Mouse (Mus musculus) embryo, embryonic 10.5 days (tissue): ENCODE data around the gene Srebf2.

Source experiments
- DNase-seq: peaks from one replicate; pipeline ENCODE4 v3.0.0-alpha.2; 2015; ENCODE audit warnings: low spot score

Srebf2 gene

DNA sequence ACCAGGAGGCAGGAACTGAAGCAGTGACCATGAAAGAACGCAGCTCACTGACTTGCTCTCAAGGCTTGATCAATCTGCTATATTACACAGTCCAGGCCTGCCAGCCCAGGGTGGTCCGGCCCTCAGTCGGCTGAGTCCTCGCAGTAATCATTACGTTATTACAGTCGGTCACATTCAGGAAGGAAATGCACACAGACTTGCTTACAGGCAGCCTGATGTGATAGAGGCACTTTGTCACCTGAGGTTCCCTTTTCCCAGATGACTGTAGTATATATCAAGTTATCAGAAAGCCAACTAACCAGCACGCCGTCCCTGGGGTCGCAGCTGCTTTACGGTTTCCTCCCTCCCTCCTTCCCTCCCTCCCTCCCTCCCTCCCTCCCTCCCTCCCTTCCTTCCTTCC, 9.9 kb downstream of the Srebf2 start:
- no peak for DNase-seq

DNA sequence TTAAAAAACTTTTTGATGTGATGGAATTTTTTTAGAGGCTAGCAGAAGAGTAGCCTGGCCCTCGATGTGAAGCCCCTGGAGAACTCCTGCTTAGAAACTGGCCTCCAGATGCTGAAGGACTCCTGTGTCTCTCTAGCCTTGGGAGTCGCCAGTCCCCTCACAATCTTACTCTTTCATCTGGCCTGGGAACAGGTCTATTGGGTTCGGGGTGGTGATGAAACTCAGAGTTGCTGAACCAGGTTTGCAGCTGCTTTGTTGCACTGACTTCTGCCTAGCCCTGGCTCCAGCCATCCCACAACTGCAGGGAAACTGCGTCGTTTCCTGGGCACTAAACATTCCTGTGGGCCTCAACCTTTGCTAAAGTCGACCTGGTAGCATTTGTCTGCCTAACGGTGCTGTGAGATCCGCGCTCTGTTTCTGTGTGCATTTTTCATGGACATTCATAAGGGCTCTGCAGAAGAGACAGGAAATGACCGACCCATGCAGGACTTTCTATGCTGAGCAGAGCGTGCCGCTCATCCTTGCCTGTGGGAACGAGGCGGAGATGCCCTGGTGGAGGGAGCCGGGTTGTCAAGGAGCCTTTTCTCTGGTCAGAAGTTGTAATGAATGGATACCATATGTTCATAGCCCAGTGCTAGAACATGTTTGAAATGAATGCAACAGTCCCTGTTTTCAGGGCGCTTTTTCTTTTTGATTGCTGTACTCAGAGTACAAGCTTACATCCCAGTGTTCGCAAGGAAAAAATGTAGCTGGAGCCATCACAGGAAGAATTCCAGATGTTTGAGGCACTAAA, 11.5 kb downstream of the Srebf2 start:
- DNase-seq = peak; percentile 26

DNA sequence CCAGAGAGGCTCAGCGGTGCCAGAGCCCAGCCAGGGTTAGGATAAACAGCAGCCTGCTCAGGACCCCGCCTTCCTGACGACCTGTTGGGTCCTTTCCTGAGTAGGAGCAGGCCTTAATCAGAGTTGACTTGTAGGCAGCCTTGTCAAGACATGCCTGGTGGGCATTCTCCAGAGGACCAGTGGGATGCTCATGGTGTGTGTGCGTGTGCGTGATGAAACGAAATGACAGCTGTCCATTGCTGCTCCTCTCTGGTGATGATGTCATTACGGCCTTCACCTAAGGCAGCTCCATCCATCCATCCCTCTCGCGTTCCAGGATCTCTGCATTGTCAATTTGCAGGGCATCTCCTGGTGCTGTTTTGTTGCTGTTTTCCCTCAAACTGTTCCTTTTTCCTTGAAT, 12.5 kb downstream of the Srebf2 start:
- DNase-seq = no peak

DNA sequence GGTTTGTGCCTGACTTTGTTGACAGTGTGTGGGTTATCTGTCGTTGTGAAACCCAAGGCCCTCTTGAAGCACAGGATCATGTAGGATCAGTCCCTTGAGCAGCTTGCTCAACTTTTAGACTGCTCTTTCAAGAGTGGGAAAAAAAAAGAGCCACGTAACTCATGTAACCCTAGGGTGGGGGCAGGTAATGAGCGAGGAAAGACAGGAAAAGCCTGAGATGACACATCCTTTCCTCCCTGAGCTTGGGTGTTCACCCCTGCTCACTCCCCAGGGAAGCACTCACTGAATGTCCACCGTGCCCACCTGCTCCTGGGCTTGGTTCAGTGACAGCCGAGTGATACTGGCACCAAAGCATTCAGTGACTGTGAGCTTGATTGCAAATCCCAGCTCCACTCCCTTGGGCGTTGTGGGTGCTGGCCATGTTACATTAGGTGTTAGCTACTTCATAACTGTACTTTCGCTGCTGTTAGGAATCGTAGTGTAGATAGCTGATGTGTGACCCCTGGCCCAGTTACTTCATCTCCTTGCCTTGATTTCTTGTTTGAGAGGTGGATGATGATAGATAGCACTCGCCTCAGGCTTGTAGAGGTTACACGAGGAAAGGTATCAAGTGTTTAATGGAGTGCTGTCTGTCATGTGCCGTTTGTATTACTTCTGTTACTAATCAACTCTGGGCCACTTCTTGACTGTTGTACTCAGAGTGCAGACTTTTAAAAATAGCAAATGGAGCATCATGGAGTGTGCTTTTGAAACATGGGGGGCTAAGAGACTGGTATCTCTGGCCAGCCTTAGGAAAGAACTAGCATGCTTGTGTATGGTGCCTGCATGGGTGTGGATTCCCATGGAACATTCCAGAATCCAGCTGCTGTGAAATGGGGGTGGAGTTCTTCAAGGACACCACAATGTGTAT, 14.0 kb downstream of the Srebf2 start:
- DNase-seq = no peak

DNA sequence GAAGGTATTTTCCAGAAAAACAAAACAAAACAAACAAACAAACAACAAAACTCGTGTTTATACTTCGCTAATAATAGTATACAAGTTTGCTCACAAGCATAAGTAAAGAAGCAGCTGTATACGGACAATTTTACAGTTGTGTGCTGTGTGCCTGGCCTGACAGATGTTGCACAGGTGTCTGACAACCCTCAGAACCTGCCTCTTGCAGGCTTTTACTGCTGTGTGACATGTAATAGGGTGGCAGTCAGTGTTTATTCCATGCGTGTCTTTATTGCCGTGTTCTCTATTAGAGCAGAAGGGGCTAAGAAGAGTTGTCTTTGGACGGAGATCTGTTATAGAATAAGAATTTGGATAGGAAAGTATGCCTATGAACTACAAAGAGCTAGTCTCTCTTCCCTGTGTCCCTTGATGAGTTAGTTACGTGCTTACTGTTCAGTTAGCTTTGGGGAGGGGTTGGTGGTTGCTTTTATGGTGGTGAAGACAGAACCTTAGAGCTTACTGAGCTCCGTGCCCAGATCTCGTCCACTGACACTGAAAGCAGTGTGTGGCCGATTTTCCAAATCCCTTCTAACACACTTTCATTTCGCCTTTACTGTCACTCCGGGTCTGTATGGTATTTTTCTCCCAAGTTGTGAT, 15.1 kb downstream of the Srebf2 start:
- DNase-seq = no peak

DNA sequence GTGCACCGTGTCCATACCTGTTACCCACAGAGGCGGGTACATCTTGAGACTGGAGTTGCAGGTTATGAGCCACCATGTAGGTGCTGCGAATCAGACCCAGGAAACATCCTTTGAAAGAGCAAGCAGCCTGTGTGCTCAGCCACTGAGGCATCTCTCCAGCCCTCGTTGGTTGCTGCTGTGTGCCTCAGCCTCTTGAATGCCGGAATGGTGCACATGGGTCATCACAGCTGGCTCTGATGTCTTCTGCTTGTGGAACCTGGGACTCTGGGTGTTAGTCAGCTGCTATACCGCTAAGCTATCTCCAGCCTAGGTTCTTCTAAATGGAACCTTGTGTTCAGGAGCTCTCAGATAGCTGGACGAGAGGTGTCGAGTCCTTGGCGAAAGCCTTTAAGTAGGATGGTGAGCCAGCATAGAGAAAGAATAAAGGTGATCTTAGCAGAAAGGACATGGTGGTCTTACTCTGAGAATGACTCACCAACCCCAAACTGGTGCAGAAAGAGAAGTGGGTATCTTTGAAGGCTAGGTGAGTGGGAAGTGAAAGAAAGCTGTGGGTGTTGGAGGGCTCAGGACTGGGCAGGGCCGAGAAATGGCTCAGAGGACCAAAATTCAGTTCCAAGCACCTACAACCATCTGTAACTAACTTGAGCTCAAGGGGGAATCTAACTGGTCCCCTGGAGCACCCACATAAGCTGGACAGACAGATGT, 16.5 kb downstream of the Srebf2 start:
- no peak for DNase-seq

DNA sequence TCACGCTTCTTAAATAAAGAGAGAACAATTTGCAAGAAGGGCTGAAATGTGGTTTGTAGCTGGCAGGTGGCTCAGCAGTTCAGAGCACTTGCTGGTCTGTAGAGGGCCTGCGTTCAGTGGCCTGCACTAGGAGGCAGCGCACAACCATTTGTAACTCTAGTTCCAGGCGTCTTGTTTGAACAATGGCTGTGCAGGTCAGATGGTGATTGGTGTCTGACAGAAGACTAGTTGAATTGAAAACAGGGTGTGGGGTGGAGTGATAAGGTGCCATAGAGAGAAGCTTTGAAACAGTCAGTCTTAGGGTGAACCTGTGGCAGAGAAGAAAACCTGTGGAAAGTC, 17.0 kb downstream of the Srebf2 start:
- DNase-seq = no peak

DNA sequence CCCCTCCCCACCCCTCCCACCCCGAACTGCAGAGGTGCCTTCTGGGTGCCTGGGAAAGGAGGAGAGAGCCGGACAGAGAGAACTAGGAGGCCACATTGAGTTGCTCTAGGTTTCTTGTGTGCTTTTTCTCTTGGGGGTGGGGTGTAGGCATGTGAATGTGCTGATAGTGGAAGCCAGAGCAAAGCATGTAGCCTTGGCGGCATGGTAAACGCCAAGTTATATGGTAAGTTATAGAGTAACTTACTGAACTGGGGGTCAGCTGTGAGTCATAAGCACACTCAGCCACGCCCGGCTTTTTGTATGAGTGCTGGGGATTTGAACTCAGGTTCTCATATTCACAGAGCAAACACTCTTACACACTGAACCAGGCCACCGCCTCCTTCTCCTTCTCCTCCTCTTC, 17.5 kb downstream of the Srebf2 start:
- DNase-seq = no peak

DNA sequence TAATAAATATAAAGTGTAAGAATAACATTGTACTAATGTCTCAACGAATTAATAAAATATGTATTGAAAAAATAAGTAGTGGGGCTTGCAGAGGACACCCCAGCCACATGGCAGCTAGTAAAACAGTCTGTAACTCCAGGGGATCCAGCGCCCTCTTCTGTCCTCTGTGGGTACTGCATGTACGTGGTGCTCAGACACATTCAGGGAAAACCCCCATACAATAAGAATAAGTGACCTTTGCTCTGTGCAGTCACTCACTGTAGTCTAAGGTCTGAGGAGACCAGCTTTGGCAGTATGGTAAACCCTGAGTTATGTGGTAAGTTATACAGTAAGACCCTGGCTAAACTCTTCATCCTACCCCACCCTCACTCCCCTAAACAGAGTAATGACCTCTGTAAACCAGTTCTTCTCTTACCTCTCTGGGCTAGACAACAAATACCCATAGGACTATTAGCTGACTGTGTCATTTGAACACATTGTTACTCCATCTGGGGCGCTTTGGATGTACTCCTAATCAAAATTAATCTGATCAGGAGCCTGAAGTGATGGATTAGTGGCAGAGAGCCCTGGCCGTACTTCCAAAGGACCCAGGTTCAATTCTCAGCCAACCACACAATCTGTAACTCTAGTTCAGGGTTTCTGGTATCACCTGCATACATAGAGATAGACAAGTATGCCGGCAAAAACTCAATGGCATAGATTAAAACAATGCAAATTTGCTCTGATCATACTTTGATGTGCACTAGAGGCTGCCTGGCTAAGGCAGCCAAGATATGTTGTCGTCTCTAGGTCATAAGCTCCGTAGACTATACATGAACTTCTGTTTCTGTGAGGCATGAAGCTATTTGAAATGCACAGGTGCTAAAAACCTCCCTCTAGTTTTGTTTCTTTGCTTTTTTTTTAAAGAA, 18.6 kb downstream of the Srebf2 start:
- peak; percentile 86 for DNase-seq

DNA sequence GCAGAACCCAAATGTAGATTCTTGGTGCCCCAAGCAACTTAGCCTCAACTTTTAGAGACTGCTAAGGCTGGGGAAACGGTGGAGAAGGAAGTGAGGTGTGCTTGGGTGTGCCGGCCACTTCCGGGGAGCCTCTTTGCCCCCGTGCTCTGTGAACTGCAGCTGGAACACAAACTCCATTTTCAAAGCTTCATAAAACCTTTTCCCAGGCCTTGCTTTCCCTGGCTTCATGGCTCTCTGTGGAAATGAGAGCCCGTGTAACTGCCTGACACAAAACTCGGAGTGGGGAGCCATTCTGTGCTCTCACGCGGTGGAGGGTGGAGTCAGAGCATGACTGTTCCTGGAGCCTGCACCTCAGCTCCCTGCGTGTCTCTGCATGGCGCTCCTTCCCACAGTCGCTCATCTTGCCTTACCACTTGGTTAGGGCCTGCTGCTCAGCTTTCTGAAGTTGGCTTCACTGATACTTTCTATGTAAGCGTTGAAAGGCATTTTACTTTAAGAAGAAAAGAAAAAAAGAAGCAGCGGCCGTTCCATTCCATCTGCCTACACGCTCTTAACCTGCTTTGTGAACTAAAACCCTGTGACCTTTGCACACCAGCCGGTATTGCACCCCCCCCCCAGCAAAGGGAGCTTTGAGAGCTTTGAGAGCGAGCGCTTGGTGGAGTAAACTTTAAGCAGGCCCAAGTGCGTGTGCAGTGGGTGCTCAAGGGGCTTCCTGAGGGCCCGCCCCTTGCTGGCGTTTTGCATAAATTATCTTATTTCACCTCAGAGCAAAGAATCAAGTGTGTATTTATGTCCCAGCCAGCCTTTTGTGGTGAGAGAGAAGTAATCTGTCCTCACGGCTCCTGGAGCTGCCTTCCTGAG, 19.5 kb downstream of the Srebf2 start:
- no peak for DNase-seq

DNA sequence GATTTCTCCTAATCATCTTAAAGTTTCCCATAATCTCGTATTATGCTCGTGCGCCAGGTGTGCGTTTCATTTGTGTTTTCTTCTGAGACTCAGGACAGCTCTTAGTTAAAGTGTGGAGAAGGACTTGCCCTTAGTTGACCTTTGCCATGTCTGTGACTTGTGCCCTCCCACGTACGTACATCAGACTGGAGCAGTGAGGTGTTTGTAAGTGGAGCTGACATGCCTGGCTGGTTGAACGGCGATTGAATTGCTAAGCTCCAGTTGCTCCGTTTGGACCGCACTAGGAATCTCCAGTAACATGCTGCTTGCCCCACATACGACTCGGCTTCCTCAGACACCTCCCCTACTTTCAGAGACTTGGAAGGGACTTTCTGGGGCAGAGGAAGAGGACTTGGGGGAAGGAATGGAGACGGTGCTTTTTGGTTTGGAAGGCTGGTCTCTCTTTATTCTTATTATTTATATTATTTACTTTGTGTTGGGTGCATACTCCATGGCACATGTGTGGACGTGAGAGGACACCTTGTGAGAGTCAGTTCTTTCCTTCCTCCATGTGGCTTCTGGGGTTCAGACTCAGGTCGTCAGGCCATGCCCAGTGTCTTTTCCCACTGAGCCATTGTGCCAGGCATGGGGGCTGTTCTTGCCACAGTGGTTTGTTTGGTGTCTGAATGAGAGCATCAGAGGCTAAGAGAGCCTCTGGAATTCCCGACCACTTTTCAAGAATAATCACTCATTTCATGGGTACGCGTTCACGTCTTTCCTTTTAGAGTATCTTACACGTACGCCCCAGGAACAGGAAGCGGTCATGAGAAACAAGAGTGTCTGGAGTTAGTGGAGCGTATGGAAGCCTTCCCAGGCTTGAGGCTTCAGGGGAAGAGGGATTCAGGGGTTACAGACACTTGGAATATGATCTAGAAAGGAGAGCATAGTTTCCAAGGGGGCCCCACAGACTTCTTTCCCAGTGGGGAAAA, 20.5 kb downstream of the Srebf2 start:
- DNase-seq = no peak

DNA sequence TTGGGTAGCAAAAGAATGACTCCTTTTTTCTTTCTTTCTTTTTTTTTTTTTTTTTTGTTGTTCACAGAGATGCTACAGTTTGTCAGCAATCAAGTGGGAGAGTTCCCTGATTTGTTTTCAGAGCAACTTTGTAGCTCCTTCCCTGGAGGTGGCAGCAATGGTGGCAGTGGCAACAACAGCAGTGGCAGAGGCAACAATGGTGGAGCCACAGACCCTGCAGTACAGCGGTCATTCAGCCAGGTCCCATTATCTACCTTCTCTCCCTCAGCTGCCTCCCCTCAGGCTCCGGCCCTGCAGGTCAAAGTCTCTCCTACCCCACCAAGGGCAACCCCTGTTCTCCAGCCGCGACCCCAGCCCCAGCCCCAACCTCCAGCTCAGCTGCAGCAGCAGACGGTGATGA, 22.7 kb downstream of the Srebf2 start:
- no peak for DNase-seq

DNA sequence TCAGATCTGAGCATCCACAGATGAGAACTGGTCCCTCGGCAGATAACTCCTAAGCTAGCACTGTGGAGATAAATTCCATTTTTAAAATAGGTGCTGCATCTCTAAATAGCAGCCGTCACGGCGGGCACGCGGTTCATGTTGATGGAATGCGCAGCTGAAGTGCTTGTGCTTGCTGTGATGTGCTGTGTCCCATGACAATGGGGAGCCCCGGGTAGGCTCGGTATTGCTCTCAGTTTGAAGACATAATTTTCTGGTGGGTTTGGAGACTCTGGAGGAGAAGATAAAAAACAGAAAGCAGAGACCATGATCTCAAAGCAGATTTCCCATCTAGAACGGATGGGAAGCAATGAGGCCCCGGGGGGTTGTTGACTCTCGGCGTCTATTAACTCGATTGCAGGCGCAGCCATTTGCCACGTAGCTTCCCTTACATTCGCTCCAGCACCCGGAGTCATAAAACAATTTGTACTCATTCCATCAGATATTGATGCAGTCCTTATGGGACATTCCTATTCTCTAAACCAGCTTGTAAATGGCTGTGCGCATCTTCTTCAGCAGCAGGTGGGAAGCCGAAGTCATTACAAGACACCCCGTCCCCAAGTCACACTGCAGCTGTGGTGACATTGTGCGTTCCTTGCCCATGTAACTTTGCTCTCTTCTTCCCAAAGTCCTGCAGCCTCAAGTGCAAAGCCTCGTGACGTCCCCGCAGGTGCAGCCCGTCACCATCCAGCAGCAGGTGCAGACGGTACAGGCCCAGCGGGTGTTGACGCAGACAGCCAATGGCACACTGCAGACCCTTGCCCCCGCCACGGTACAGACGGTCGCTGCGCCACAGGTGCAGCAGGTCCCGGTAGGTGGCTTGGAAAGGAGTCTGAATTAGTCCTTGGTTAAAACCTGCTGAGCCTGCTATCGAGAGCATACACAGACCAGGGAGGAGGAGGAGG, 23.7 kb downstream of the Srebf2 start:
- no peak for DNase-seq

DNA sequence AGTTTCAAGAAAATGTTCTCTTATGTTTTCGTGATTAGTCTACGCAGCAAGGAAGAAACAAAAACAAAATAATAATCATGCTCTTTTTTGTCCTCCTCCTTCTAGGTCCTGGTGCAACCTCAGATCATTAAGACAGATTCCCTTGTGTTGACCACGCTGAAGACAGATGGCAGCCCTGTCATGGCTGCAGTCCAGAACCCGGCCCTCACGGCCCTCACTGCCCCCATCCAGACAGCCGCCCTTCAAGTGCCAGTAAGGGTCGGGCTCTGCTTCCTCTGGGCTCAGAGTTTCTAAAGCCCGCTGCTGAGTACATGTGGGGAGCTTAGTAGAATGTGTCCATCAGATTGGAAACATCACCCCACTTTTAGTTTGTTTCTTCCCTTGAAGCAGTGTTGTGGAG, 25.7 kb downstream of the Srebf2 start:
- DNase-seq = no peak

DNA sequence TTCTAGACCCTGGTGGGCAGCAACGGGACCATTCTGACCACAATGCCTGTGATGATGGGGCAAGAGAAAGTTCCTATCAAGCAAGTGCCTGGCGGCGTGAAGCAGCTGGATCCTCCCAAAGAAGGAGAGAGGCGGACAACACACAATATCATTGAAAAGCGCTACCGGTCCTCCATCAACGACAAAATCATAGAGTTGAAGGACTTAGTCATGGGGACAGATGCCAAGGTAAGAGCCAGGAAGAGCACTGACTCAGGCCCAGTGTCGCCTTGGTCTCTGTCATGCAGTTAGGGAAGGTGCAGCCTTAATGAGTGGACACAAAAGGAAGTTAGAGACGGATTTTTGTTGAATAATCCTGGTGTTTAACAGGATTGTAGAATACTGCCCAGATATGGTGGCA, 28.1 kb downstream of the Srebf2 start:
- no peak for DNase-seq

DNA sequence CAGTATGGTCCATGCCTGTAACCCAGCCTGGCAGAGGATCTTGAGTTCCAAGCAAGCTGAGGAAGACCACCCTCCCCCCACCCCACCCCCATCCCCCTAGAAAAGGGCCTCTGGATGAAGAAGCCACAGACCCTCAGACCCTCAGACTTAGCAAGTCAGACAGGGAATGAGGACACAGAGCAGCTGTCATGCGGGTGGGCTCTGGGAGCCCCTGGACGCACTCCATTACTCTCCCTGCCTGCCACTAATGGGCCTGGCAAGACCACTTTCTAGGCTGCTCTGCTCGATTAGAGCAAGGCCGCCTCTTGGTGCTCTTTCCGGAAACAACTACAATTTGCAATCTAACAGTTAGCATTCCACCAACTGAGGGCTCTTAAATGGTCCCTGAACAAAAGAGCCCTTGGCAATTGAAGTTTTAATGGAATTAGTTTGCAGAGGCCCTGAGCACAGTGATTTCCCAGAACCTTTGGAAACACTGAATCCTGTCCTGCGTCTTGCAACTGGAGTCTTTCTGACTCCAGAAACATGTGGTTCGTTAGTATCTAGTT, 30.8 kb downstream of the Srebf2 start:
- DNase-seq = no peak

DNA sequence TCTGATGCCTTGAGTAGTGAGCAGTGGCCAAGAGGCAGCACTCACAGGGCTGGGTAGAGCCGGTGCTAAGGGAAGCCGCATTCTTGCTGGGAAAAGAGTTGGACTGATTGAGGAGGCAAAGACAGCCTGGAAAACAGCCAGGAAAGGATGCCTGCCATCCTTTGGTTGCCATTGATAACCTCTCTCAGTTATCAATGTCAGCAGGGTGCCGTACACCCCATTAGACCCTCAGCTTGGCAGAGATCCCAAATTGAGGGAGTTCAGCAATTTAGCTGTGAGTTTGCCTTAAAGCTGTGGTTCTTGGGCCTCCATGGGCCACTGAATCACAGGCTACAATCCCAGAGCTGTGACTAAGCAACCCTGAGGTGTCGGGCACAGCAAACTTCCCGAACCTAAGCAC, 34.1 kb downstream of the Srebf2 start:
- DNase-seq = no peak

DNA sequence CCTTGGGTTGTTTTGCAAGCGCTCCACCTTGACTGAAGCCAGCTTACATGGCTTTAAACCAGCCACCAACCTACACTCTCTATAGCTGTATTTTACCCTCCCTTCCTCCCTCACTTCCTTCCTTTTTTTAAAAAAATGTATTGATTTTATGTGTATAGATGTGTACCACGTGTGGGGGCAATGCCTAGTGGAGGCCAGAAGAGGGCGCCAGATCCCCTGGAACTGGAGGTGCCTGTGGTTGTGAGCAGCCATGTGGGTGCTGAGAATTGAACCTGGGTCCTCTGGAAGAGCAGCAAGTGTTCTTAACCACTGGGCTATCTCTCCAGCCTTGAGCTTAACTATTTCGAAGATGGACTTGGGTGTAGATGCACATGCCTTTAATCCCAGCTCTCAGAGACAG, 35.3 kb downstream of the Srebf2 start:
- DNase-seq = no peak
